Mouse (Mus musculus): ENCODE results near the gene Mpi. TPM values are rescaled to one million over a fixed set of nuclear protein-coding genes. Genes with fewer than 3 reads are reported as not detected.

The Mpi gene
- total RNA-seq, 2 experiments from 2014 or later, result 68.9 to 74.9 TPM

DNA sequence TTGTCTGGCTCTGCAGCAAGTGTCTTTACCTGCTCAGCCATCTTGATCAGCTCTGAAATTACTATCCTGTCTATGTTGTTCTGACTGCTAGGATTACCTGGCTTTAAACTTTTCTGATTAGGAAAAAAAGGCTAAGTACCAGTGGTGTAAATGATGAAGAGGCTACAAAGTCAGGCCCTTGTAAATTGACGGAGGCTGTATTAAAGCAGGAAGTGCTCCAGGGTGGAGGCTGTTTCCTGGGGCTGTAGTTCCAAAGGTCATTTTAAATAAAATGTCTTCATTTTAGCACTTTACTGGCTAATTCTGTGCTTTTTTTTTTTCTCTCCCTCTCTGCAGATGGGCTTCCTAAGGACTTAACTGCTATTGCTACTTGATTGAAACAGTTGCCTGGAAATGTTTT lies 20.6 kb downstream of the Mpi start:
- no peak for DNase-seq (ENCODE audit: low spot score in 2 of 2)
- intact Hi-C loops (cut with DNase I), result no loop called here

DNA sequence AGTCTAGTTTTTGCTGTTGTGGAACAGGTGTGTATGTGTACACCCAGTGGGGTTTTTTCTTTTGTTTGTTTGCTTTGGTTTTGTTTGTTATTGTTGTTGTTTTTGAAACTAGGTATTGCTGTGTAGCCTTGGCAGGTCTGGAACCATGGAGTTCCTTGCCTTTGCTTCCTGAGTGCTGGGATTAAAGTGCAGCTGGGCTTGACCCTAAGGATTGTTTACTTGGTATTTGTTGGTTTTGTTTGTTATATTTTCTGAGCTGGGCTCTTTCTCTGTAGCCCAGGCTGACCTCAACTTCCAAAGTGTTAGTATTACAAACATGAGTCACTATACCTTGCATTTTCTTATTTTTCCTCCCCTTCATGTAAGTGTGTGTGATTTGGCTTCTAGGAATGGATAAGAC lies 26.1 kb downstream of the Mpi start:
- no peak for DNase-seq (ENCODE audit: low spot score in 2 of 2)
- intact Hi-C loops (cut with DNase I), result no loop called here

DNA sequence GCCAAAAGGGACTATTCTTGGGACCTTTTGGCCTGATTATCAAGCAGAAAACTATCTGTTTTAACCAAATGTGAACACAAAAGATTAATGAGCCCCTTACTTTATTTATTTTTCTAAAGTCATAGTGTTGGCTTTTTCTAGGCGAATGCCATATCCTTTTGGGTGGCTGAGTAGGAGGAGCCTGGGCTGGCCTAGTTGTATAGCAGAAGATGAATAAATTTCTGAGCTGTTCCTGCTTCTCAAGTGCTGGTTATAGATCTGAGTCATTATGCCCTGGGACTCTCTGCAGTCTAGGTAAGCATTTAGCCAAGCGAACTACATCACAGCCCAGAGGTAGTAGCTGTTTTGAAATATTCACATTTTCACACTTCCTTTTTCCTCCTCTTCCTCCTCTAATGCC lies 27.0 kb downstream of the Mpi start:
- intact Hi-C loops (cut with DNase I), result no loop called here
- peak in 1 of 2 experiments; percentile 72 for DNase-seq (ENCODE audit: low spot score in 2 of 2)

DNA sequence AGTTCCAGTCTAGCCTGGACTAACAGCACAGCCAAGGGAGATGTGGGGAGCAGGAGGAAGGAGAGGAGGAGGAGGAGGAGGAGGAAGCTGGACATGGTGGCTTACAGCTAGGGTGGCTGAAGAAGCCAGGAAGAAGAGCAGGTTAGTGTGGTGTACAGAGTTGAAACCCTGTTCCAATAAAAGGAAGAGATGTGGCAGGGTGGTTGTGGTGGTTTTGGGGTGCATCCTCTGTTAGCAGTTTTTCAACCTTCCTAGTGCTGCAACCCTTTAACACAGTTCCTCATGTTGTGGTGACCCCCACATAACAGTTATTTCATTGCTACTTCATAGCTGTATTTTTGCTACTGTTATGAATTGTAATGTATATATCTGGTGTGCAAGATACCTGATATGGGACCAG lies 28.1 kb downstream of the Mpi start:
- DNase-seq (ENCODE audit: low spot score in 2 of 2), result no peak
- intact Hi-C loops (cut with DNase I), result loop anchor here (5.0 kb wide), 3 partner anchors 57 to 452 kb away; partner anchors contain the start of genes Scamp5 and Sin3a

DNA sequence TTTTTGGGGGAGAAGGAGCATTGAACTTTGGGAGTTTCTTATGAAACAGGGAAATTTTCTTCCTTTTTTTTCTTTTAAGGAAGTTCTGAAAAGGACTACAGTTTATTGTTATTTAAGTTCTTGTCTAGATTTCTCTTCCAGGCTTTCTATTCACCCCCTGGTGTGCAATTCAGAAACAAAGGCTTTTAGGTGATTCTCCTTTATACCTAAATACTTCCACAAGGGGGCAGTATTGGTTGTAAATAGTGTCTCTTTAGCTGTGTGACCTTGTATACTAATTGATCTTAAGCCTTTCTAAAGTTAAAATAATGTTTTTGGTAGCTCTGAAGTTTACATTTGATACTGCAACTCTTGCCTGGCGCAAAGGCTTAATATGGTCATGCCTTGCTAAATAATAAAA lies 28.8 kb downstream of the Mpi start:
- intact Hi-C loops (cut with DNase I), result loop anchor here (5.0 kb wide), 3 partner anchors 56 to 451 kb away; partner anchors contain the start of genes Scamp5 and Sin3a
- DNase-seq (ENCODE audit: low spot score in 2 of 2), result no peak

DNA sequence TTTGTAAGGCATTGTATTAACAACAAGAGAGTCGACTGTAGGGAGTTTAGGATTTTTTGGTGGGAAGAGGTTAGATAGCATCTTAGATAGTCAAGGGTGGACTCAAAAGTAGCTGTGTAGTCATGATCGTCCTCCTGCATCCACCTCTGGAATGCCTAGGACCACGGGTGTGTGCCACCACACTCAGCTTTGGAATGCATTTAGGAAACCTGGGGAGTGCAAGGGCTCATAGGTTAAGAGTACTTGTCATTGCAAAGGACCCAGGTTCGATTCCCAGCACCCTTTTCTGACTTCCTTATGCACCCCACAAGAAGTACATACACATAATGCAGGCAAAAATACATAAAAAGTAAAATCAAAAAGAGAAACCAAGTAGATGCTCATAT lies 29.7 kb downstream of the Mpi start:
- no peak for DNase-seq (ENCODE audit: low spot score in 2 of 2)
- intact Hi-C loops (cut with DNase I), result loop anchor here (5.0 kb wide), 3 partner anchors 56 to 451 kb away; partner anchors contain the start of genes Scamp5 and Sin3a

DNA sequence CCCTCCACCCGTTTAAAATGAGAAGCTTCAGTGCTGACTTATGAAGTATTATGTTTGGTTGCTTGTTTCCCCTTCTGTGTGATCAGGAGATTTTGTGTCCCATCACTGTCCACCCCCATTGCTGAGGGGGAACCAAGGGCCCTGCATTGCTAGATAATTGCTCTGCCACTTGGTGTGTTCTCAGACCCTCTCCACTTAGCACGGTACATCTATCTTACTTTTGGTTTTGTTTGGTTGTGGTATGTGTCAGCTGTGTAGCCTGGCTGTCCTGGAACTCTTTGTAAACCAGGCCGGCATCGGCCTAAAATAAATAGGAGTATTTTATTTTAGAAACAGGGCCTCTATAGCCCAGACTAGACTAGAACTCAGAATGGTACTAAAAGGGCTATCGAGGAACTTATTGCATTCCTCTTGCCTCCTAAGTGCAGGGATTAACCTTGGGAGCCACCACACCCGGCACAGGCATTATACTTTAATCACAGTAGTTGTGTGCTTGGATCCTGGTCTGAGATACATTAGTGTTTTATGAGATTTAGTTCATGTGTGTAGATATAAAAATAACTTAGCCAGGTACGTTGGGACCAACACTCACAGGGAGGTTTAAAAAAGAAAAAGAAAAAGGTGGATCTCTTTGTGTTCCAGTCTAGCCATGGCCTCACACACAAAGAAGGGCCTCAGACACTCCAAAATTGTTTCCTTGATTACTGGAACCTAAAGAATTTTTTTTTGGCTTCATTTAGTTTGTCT lies 30.3 kb downstream of the Mpi start:
- no peak for DNase-seq (ENCODE audit: low spot score in 2 of 2)
- intact Hi-C loops (cut with DNase I), result loop anchor here (5.0 kb wide), 3 partner anchors 55 to 450 kb away; partner anchors contain the start of genes Scamp5 and Sin3a

DNA sequence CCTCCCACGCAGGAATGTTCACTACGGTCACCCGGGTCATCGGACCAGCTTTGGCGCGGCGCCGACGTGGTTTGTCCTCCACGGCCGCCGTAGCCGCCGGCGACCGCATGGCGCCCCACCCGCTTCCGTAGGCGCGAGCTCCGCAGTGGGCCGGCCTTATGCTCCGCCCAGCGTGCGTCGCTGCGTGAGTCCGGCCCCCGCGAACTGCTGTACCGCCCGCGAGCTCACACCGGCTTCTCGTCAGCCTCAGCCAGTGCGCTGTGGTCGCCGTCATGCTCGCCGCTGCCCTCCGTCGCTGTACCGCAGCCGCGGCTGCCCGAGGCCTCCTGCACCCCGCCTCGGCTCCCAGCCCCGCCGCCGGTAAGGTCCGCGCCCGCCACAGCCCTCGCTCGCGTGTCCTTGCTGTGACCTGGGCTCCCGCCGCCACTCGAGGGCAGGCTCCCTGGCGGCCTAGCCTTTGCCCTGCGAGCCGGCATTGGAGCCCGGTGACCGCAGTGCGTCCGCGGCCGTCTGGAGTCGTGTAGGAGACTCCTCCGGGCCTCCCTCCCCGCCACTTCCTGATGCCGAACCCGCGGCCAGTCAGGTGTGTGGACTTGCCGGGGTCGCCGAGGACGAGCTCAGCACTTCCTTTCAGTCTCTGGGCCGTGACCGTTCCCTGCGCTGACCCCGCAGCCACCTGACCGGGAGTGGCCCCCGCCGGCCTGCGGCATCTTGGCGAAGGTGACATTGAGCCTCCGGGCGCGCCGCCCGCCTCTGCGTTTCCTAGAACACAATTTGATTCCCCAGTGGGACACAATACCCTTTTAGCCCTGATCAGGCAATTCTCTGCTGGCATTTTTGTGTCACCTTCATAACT lies 31.3 kb downstream of the Mpi start, which contains the start of gene Cox5a:
TSS of gene Cox5a (plus strand) at position 219 of the 856 bp plus-strand sequence.
- intact Hi-C loops (cut with DNase I), result loop anchor here (2.0 to 5.0 kb wide), 4 partner anchors 16 to 449 kb away; partner anchors contain the start of genes Rpp25, Scamp5 and Sin3a
- peak; percentile 94 to 96 for DNase-seq (ENCODE audit: low spot score in 2 of 2)

DNA sequence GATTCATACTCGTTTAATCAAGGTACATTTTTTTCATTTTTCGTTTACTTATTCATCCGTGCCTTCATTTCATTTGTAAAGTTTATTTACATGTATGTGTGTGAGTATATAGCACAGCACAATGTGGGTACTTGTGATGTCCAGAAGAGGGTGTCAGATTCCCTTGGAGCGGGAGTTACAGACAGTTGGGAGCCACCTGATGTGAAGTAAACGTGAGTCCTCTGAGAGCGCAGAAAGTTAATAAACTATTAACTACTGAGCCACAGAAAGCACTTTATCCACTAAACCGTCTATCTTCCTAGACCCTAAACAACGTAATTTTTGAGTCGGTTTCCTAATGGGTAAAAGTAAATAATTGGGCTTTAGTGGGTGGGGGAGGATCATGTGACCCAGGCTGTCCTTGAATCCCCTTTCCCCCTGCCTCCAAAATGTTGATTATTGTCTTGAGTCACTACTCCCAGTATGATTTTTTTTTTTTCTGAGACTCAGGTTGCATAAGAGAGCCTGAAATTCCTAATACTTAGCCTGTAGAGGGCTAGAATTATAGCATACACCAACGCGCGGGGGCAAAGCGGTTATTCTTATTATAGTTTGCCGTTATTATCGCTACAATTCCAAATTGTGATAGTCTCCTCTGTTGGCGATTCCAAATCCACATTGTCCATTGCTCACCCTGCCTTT lies 32.0 kb downstream of the Mpi start:
- intact Hi-C loops (cut with DNase I), result loop anchor here (2.0 to 5.0 kb wide), 4 partner anchors 16 to 448 kb away; partner anchors contain the start of genes Rpp25, Scamp5 and Sin3a
- DNase-seq (ENCODE audit: low spot score in 2 of 2), result no peak

DNA sequence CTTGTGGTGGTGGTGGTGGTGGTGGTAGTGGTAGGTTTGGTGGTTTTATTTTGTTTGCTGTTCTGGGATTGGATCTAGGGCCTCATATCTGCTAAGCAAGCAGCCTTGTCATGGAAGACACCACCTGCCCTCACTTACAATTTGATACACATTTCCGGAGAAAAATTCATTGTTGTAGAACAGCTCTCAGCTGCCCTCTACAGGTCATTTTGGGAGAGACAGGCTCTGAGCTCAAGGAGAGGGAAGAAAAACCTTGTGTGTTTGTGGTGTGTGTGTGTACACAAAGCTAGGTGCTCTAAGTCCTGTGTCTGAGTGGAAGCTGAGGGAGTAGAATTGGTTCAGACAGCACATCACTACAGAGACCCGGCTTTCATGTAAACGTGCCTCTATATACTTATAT lies 35.5 kb downstream of the Mpi start:
- intact Hi-C loops (cut with DNase I), result loop anchor here (1.0 kb wide), 1 partner anchor 32 kb away; no protein-coding TSS in a partner anchor
- peak in 1 of 2 experiments; percentile 70 for DNase-seq (ENCODE audit: low spot score in 2 of 2)

DNA sequence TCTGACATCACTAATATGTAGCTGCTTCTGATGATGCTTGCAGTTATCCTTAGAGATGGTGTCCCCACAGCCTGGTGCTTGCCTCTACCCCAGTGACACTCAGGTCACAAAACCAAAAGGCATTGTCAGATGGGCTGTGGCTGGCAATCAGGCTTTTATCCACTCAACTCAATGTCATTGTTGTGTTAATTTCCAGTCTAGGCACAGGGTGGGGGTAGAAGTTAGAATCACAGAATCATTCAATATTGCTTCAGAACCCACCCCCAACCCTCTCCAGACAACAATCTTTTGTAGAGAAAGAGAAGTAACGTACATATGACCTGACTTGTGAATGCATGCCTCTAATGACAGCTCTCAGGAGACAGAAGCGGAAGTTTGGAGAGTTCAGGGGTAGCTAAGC lies 42.0 kb downstream of the Mpi start:
- intact Hi-C loops (cut with DNase I), result no loop called here
- DNase-seq (ENCODE audit: low spot score in 2 of 2), result no peak

DNA sequence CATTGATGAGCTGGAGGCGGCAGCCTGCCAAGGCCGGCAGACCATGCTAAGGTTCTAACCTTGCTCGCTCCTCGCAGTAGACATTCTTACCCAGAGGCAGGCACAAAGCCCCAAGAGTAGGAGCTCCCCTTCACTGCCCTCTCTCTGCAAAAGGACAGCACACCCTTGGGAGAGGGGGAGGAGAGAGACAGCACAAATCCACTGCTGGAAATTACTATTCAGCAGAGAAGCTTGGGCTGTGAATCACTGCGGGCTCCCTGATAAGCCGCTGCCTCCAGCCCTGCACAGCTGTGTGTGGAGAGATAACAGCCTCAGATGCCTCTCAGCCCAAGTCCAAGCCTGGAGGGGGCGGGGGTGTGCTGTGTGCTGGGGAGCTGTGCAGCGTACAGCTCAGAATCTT lies 46.9 kb downstream of the Mpi start:
- DNase-seq (ENCODE audit: low spot score in 2 of 2), result peak; percentile 51 to 73
- intact Hi-C loops (cut with DNase I), result loop anchor here (2.0 kb wide), 1 partner anchor 15 kb away; the partner anchor contains the start of gene Cox5a

DNA sequence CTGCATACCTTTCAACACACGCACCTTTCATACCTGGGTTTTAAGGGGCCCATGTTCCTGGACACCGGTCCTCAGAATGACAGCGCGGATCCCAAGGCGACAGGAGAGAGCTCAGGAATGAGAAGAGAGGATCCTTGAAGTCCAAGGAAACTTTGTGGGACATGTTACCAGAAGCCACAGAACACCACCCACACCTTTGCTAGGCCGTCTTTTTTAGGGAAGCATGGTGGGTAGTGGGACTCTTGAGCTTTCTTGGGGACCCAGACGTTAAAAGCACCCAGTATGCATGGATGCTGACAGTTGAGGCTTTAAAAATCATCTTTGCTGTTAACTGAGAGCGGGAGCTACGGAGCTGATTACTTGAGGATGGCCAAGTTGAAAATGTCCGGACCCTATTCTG lies 47.7 kb downstream of the Mpi start:
- intact Hi-C loops (cut with DNase I), result loop anchor here (2.0 kb wide), 1 partner anchor 16 kb away; the partner anchor contains the start of gene Cox5a
- DNase-seq (ENCODE audit: low spot score in 2 of 2), result peak in 1 of 2 experiments; percentile 19

DNA sequence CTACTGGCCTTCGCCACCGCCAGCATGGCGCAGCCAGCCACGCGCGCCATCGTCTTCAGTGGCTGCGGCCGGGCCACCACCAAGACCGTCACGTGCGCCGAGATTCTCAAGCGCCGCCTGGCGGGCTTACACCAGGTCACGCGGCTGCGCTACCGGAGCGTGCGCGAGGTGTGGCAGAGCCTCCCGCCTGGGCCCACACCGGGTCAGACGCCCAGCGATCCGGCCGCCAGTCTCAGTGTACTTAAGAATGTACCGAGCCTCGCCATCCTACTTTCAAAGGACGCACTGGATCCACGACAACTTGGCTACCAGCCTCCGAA lies 48.2 kb downstream of the Mpi start:
- intact Hi-C loops (cut with DNase I), result loop anchor here (2.0 kb wide), 1 partner anchor 16 kb away; the partner anchor contains the start of gene Cox5a
- peak; percentile 49 to 63 for DNase-seq (ENCODE audit: low spot score in 2 of 2)

DNA sequence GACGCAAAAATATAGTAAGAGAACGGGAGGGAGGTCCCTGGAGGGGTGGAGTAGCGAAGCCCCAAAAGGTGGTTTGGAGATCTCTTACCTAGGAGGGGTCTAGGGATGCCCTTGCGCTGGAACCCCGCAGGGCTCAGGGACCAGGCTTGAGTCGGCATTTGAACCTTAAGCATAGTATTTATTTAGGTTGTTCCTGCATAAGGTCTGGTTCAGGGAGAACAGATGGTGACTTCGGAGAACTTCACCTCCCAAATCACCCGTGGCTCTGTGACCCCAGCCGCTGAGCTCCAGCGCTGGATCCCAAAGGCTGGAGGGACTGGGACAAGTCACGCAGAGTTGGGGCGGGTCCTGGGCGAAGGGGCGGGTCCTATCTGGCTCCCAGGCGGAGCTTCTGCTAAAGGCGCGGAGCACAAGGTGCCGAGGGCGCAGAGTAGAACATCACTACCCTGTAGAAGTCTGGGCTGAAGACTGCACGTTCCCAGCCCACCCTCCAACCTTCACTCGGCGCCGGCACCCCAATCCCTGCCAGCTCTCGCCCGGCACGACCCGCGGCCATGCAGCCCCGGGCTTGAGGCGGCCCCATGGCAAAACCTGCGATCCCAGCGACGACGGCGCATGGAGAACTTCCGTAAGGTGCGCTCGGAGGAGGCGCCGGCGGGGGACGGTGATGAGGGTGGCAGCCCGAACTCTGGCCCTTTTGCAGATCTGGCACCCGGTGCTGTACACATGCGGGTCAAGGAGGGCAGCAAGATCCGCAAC lies 48.8 kb downstream of the Mpi start, which contains the start of gene Rpp25:
TSS of gene Rpp25 (plus strand) at position 405 of the 759 bp plus-strand sequence.
- intact Hi-C loops (cut with DNase I), result loop anchor here (2.0 kb wide), 1 partner anchor 17 kb away; the partner anchor contains the start of gene Cox5a
- DNase-seq (ENCODE audit: low spot score in 2 of 2), result peak; percentile 54 to 70

DNA sequence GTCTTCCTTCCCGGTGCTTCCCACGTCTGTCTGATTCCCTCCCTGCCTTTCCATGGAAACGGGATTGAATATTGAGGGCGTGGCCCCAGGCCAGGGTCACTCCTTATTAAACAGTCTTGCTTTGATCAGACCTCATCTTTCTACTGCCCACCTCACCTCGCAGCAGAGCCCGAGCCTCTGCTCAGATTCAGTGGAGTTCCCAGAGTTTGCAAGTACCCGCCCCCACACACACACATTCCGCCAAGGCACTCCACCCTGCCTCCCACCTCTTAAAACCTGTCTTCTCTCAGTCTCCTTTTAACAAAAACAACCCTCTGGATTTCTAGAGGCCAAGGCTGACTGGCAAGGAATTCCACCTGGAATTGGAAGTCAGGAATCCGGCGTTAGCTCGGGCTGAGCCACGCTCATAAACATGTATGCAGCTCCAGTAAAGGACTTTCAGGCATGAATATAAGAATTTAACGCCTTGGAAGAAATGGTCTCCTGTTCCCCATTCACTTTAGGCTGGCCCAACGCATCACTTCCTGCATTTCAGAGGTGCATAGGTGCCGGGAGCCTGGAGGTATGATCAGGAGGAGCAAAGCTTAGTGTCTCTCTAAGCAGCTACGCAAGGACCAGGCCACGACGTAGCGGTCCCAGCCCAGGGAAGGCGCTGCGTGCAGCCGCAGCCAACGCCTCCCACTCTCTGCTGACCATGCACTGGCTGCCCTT lies 49.5 kb downstream of the Mpi start:
- intact Hi-C loops (cut with DNase I), result no loop called here
- peak; percentile 24 to 61 for DNase-seq (ENCODE audit: low spot score in 2 of 2)

DNA sequence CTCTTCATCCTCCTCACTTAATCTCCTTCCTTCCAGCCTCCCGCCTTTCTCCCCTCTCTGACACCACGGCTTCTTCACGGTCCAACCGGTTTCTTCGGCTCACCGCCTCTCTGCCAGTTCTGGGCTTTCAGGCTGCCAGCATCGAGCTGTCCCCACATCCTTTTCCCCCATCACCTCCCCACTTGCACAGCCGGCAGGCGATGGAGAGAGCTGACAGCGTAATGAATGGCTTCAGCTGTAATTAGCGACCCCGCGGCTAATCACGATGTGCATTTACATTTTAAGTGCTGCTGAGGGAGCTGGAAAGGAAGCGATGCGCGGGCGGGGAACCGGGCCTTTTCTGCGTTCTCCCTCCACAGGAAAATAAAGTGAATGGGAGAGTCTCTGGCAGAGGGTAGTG lies 50.7 kb downstream of the Mpi start:
- intact Hi-C loops (cut with DNase I), result no loop called here
- peak; percentile 46 to 59 for DNase-seq (ENCODE audit: low spot score in 2 of 2)

DNA sequence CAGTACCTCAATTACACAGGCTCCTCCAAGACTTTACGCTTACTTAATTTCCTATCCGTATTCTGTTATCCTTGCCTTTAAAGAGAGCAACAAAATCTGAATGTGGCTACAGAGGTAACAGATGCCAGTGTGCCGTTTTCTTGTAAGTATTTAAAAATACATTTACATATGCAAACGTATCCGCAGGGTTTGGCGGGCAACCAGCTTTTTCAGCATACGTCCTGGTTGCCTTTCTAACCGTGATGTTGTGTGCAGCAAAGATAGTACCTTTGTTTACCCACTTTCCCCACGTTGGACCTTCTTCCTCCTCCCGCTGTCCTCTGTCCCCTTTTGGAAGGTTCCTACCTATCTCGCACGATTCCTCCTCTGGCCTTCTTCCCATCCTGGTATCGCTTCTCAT lies 51.1 kb downstream of the Mpi start:
- intact Hi-C loops (cut with DNase I), result no loop called here
- DNase-seq (ENCODE audit: low spot score in 2 of 2), result peak; percentile 39 to 69

Data from left cerebral cortex, postnatal 25 days (tissue).